Mouse (Mus musculus) testis, adult 2 months (tissue): Measurements from ENCODE around the gene Olfr56. TPM values are rescaled to one million over a fixed set of nuclear protein-coding genes. Genes with fewer than 3 reads are reported as not detected.
"Not testable (repeated sequence)": the region's sequence is repeated elsewhere in the genome, so short reads cannot be mapped to it uniquely, and the experiment has no call there.

Source experiments
- H3K27ac ChIP-seq: fragments of 200-500 bp; 2 replicates; pipeline ENCODE4 v1.5.1; 2012; ENCODE audit warnings: low read depth, low read length; ENCODE audit not compliant: control insufficient read depth, insufficient read depth
- H3K27me3 ChIP-seq: fragments of 200-500 bp; 2 replicates; pipeline ENCODE4 v1.6.1; 2012; ENCODE audit warnings: mild to moderate bottlenecking, low read length, moderate library complexity; ENCODE audit not compliant: control insufficient read depth, insufficient read depth
- H3K36me3 ChIP-seq: fragments of 200-500 bp; 2 replicates; pipeline ENCODE4 v1.6.1; 2012; ENCODE audit warnings: mild to moderate bottlenecking, low read length; ENCODE audit not compliant: control insufficient read depth, insufficient read depth
- H3K4me1 ChIP-seq: fragments of 200-500 bp; 2 replicates; pipeline ENCODE4 v1.6.1; 2012; ENCODE audit warnings: low read length; ENCODE audit not compliant: control insufficient read depth, insufficient read depth
- H3K4me3 ChIP-seq: fragments of 200-500 bp; 2 replicates; pipeline ENCODE4 v1.5.1; 2012; ENCODE audit warnings: low read depth, mild to moderate bottlenecking, low read length, moderate library complexity, mixed read lengths; ENCODE audit not compliant: control insufficient read depth
- polyA plus RNA-seq: library from polyadenylated mRNA; depleted of rRNA; stranded (reverse); fragments of >200 nt; gene quantifications from 2 replicates; pipeline ENCODE4 v1.2.3, GENCODE M21; 2012; rRNA removed

Olfr56 gene
- not detected in 2 replicates for polyA plus RNA-seq

GRCm38 (mm10) chr11:48978240-48978939, at the start of gene Olfr56:
Olfr56 (plus strand) TSS chr11:48978889.
- not testable (repeated sequence) for H3K36me3 ChIP-seq, H3K27me3 ChIP-seq, H3K27ac ChIP-seq, H3K4me1 ChIP-seq, H3K4me3 ChIP-seq

- not testable (repeated sequence) for H3K4me3 ChIP-seq, H3K36me3 ChIP-seq, H3K4me1 ChIP-seq, H3K27ac ChIP-seq, H3K27me3 ChIP-seq
Observed at GRCm38 (mm10) chr11:48933422-48933821, 45.3 kb upstream of the Olfr56 start.

- H3K27ac ChIP-seq, H3K4me3 ChIP-seq, H3K4me1 ChIP-seq, H3K36me3 ChIP-seq, H3K27me3 ChIP-seq: not testable (repeated sequence)
Observed at GRCm38 (mm10) chr11:48933923-48934322, 44.8 kb upstream of the Olfr56 start.

GRCm38 (mm10) chr11:48935291-48935690, 43.4 kb upstream of the Olfr56 start:
- not testable (repeated sequence) for H3K4me3 ChIP-seq, H3K27me3 ChIP-seq, H3K27ac ChIP-seq, H3K36me3 ChIP-seq, H3K4me1 ChIP-seq

GRCm38 (mm10) chr11:48939286-48939685, 39.4 kb upstream of the Olfr56 start:
- not testable (repeated sequence) for H3K4me1 ChIP-seq, H3K36me3 ChIP-seq, H3K4me3 ChIP-seq, H3K27me3 ChIP-seq, H3K27ac ChIP-seq

GRCm38 (mm10) chr11:48946090-48946489, 32.6 kb upstream of the Olfr56 start, which contains the start of gene Psme2b:
Psme2b (minus strand) TSS chr11:48946190.
- H3K4me3 ChIP-seq, H3K27me3 ChIP-seq, H3K27ac ChIP-seq, H3K4me1 ChIP-seq, H3K36me3 ChIP-seq: not testable (repeated sequence)

GRCm38 (mm10) chr11:48974686-48975085, 4.0 kb upstream of the Olfr56 start:
- not testable (repeated sequence) for H3K4me3 ChIP-seq, H3K36me3 ChIP-seq, H3K4me1 ChIP-seq, H3K27ac ChIP-seq, H3K27me3 ChIP-seq

- H3K27ac ChIP-seq, H3K27me3 ChIP-seq, H3K4me1 ChIP-seq: not testable (repeated sequence)
Observed at GRCm38 (mm10) chr11:48979251-48979650, 562 bp downstream of the Olfr56 start, which contains the start of gene 9930111J21Rik1. 9930111J21Rik1 (minus strand) TSS chr11:48979398.

GRCm38 (mm10) chr11:48980052-48980451, 1.4 kb downstream of the Olfr56 start:
- H3K4me1 ChIP-seq, H3K27ac ChIP-seq, H3K27me3 ChIP-seq, H3K36me3 ChIP-seq, H3K4me3 ChIP-seq: not testable (repeated sequence)

More at GRCm38 (mm10) chr11:48979251-48979650, 562 bp downstream of the Olfr56 start, which contains the start of gene 9930111J21Rik1:
- not testable (repeated sequence) for H3K36me3 ChIP-seq, H3K4me3 ChIP-seq

GRCm38 (mm10) chr11:48982848-48983247, 4.2 kb downstream of the Olfr56 start:
- not testable (repeated sequence) for H3K4me3 ChIP-seq, H3K27me3 ChIP-seq, H3K4me1 ChIP-seq, H3K27ac ChIP-seq, H3K36me3 ChIP-seq

- not testable (repeated sequence) for H3K27me3 ChIP-seq, H3K4me3 ChIP-seq, H3K4me1 ChIP-seq, H3K36me3 ChIP-seq, H3K27ac ChIP-seq
Observed at GRCm38 (mm10) chr11:48988219-48988618, 9.5 kb downstream of the Olfr56 start.

- H3K4me1 ChIP-seq, H3K4me3 ChIP-seq, H3K36me3 ChIP-seq, H3K27ac ChIP-seq, H3K27me3 ChIP-seq: not testable (repeated sequence)
Observed at GRCm38 (mm10) chr11:48989981-48990380, 11.3 kb downstream of the Olfr56 start.
